Mouse (Mus musculus) MEL (cell line): ENCODE data around the gene Nfasc.

ENCODE experiments used
- CTCF ChIP-seq, 3 experiments: IDR thresholded peaks in 2 of 3; conservative IDR thresholded peaks in 1 of 3; 2 replicates each; pipeline ENCODE4 v1.5.1; 2011 to 2012; ENCODE audit warnings: low read length in 3 of 3, low read depth in 2 of 3, mild to moderate bottlenecking in 2 of 3, improper control_type of control experiment in 1 of 3, inconsistent platforms in 1 of 3, mixed read lengths in 1 of 3, moderate library complexity in 1 of 3; ENCODE audit not compliant: control insufficient read depth in 1 of 3, insufficient read depth in 1 of 3, poor library complexity in 1 of 3, severe bottlenecking in 1 of 3
- GATA1 ChIP-seq: IDR thresholded peaks from 2 replicates; pipeline ENCODE4 v1.6.1; 2011; ENCODE audit warnings: low read depth, low read length, improper control_type of control experiment
- HCFC1 ChIP-seq: IDR thresholded peaks from 2 replicates; pipeline ENCODE4 v1.6.1; 2012; ENCODE audit warnings: low read depth, mild to moderate bottlenecking, inconsistent platforms, low read length, improper control_type of control experiment, moderate library complexity
- JUND ChIP-seq: IDR thresholded peaks from 2 replicates; pipeline ENCODE4 v1.6.1; 2011; ENCODE audit warnings: low read depth, mild to moderate bottlenecking, improper control_type of control experiment, low read length
- MEF2A ChIP-seq: IDR thresholded peaks from 2 replicates; pipeline ENCODE4 v1.6.1; 2014; ENCODE audit warnings: low read depth, mild to moderate bottlenecking, inconsistent platforms, low read length, improper control_type of control experiment; ENCODE audit not compliant: poor library complexity, insufficient replicate concordance, severe bottlenecking; ENCODE audit errors: extremely low read depth
- NELFE ChIP-seq: IDR thresholded peaks from 2 replicates; pipeline ENCODE4 v1.6.1; 2011; ENCODE audit warnings: low read depth, low read length, improper control_type of control experiment
- POLR2A ChIP-seq, 2 experiments: IDR thresholded peaks; 2 replicates each; pipeline ENCODE4 v1.6.1; 2011 to 2012; ENCODE audit warnings: low read length in 2 of 2, mild to moderate bottlenecking in 2 of 2, control low read depth in 1 of 2, improper control_type of control experiment in 1 of 2, low read depth in 1 of 2, moderate library complexity in 1 of 2; ENCODE audit not compliant: control insufficient read depth in 1 of 2, insufficient read depth in 1 of 2, poor library complexity in 1 of 2
- SIN3A ChIP-seq: IDR thresholded peaks from 2 replicates; pipeline ENCODE4 v1.6.1; 2012; ENCODE audit warnings: low read length, improper control_type of control experiment, inconsistent platforms
- ZNF384 ChIP-seq: IDR thresholded peaks from 2 replicates; pipeline ENCODE4 v1.6.1; 2012; ENCODE audit warnings: low read depth, mild to moderate bottlenecking, inconsistent platforms, low read length, improper control_type of control experiment

GRCm38 (mm10) chr1:132595741-132596140 lies 145.9 kb downstream of the Nfasc start:
- TF ChIP-seq MEF2A (no peak), CTCF (IDR thresholded peaks at IDR 0.05 in 2 of 3, conservative IDR thresholded peaks at IDR 0.05 in 1 of 3; ENCODE audit: control insufficient read depth in 1 of 3, insufficient read depth in 1 of 3, low read depth in 2 of 3, low read length in 3 of 3, poor library complexity in 1 of 3, severe bottlenecking in 1 of 3) (no peak), POLR2A (IDR thresholded peaks at IDR 0.05; ENCODE audit: control insufficient read depth in 1 of 2, insufficient read depth in 1 of 2, low read depth in 1 of 2, low read length in 2 of 2, poor library complexity in 1 of 2) (no peak), HCFC1 (no peak), ZNF384 (no peak), JUND (no peak), SIN3A (no peak), NELFE (no peak), GATA1 (no peak)
